Mouse (Mus musculus): ENCODE results near the gene Midn.

GRCm38 (mm10) chr10:80180288-80180687 lies 32.2 kb downstream of the Midn start:
- no peak for TF ChIP-seq EP300 (IDR thresholded peaks at IDR 0.05; ENCODE audit: low read depth)
- TF ChIP-seq CTCF (IDR thresholded peaks at IDR 0.05; ENCODE audit: low read depth) = no peak
